Mouse (Mus musculus) kidney, embryonic 16.5 days (tissue): ENCODE data around the gene Ctnnd2. TPM values are rescaled to one million over a fixed set of nuclear protein-coding genes. Genes with fewer than 3 reads are reported as not detected.

ENCODE experiments used
- ATAC-seq: fragments of 200-750 bp; cut with Nextera tagmentation; 2 replicates; pipeline ENCODE4 v1.8.0; 2017; ENCODE audit warnings: moderate TSS enrichment; ENCODE audit not compliant: low FRiP score, low TSS enrichment
- H3K27ac ChIP-seq: fragments of 300-500 bp; sonication (generic); 2 replicates; pipeline ENCODE4 v1.5.1; 2014; ENCODE audit warnings: low read length
- H3K27me3 ChIP-seq: fragments of 300-500 bp; sonication (generic); 2 replicates; pipeline ENCODE4 v1.6.1; 2014; ENCODE audit warnings: low read length, control low read depth, mixed read lengths; ENCODE audit not compliant: insufficient read depth
- H3K36me3 ChIP-seq: fragments of 300-500 bp; sonication (generic); 2 replicates; pipeline ENCODE4 v1.6.1; 2014; ENCODE audit warnings: low read length, control low read depth, mixed read lengths; ENCODE audit not compliant: insufficient read depth
- H3K4me1 ChIP-seq: fragments of 300-500 bp; sonication (generic); 2 replicates; pipeline ENCODE4 v1.6.1; 2014; ENCODE audit warnings: low read length, control low read depth, mixed read lengths; ENCODE audit not compliant: insufficient read depth
- H3K4me2 ChIP-seq: fragments of 300-500 bp; sonication (generic); replicated peaks from 2 replicates; pipeline ENCODE4 v1.6.1; 2014; ENCODE audit warnings: low read depth, low read length
- H3K4me3 ChIP-seq: fragments of 300-500 bp; sonication (generic); 2 replicates; pipeline ENCODE4 v1.5.1; 2014; ENCODE audit warnings: mild to moderate bottlenecking, low read length
- H3K9ac ChIP-seq: fragments of 300-500 bp; sonication (generic); replicated peaks from 2 replicates; pipeline ENCODE4 v1.6.1; 2014; ENCODE audit warnings: low read length
- H3K9me3 ChIP-seq: fragments of 300-500 bp; sonication (generic); 2 replicates; pipeline ENCODE4 v1.6.1; 2016; ENCODE audit warnings: low read length, control low read depth
- WGBS: fragments of 180-500 bp; shearing (Covaris S2); extraction: QIAGEN DNeasy Blood & Tissue Kit; methylation state at CpG from one replicate; pipeline ENCODE4 v1.1.7; 2014; 5-methylcytosine and 5-hydroxymethylcytosine counted together
- polyA plus RNA-seq: library from polyadenylated mRNA; unstranded; fragments of >200 nt; fragmentation: Nextera tagmentation; extraction: Ambion mirVana; gene quantifications from 2 replicates; pipeline ENCODE4 v1.2.1, GENCODE M21; 2015

The Ctnnd2 gene
- polyA plus RNA-seq, 1 experiment from 2014 or later = 3.6 TPM

DNA sequence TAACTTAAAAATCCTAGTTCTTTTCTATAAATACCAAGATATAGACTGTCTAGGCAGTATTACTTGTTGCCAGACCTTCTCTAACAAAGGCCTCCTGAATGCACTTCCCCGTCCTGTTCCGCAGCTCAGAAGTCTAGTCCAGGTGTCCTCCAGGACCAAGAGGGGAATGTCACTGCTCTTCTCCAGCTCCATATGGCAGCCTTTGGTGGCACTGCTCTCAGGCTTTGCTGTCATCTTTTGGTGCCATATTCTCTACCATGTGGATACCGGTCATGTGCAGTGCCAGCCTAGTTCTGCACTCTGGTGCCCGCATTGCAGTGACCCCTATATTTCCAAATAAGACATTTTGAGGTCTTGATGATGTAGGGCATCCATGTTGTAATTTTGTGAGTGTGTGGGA lies 56.7 kb downstream of the Ctnnd2 start:
- no peaks in the 10 kb centered on the region for H3K27me3 ChIP-seq
- no peak overlapping the region for H3K4me3 ChIP-seq
- H3K9me3 ChIP-seq = no peaks in the 10 kb centered on the region
- H3K4me2 ChIP-seq = no peak overlapping the region
- no peak overlapping the region for H3K27ac ChIP-seq
- no peak overlapping the region for H3K9ac ChIP-seq
- 90% methylated on average over 4 of the region's 4 CpGs for WGBS
- no peak for ATAC-seq
- H3K36me3 ChIP-seq = no peaks in the 10 kb centered on the region
- H3K4me1 ChIP-seq = no peaks in the 10 kb centered on the region

DNA sequence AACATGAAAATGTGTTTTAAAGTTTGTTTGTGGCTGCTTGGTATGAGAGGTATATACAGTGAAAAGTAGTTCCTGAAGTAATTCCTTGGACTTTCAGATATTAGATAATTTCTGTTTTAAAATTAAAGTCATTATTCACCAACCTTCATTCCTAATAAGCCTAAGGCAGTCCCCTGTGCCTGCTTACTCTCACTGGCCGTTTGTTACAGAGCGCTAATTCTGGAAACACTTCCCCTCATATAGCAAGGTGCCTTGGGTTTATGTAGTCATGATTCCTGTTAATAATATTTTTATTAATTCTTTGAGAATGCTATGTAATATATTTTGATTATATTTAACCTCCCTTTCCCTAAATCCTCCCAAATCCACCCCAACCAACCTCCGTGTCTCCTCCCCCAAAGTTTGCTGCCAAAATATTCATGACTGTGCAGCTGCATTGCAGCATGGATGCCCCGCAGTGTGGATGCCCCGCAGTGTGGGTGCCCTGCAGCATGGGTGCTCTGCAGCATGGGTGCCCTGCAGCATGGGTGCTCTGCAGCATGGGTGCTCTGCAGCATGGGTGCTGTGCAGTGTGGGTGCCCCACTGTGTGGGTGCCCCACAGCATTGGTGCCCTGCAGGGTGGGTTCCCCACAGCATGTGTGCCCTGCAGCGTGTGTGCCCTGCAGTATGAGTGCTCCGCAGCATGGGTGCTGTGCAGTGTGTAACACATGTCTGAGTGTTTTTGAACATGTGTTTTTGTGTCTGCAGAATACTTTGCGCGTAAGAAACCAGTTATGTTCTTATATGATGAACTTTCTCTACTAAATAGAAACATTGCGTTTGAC lies 63.0 kb downstream of the Ctnnd2 start:
- WGBS = 85% methylated on average over 10 of the region's 10 CpGs
- ATAC-seq = no peak
- Histone ChIP-seq H3K4me1 (no peaks in the 10 kb centered on the region), H3K4me3 (no peak overlapping the region), H3K27me3 (no peaks in the 10 kb centered on the region), H3K9me3 (no peaks in the 10 kb centered on the region), H3K4me2 (no peak overlapping the region), H3K9ac (no peak overlapping the region), H3K36me3 (no peaks in the 10 kb centered on the region), H3K27ac (no peak overlapping the region)

- no peaks in the 10 kb centered on the region for H3K4me1 ChIP-seq
- ATAC-seq = no peak
- H3K27me3 ChIP-seq = no peaks in the 10 kb centered on the region
- no peak overlapping the region for H3K4me3 ChIP-seq
- whole genome bisulfite sequencing = 87% methylated on average over 2 of the region's 2 CpGs
- no peaks in the 10 kb centered on the region for H3K36me3 ChIP-seq
- no peaks in the 10 kb centered on the region for H3K9me3 ChIP-seq
- H3K9ac ChIP-seq = no peak overlapping the region
- no peak overlapping the region for H3K27ac ChIP-seq
- H3K4me2 ChIP-seq = no peak overlapping the region
Observed at GRCm38 (mm10) chr15:30240881-30241280, 68.5 kb downstream of the Ctnnd2 start.

- Histone ChIP-seq H3K36me3 (no peaks in the 10 kb centered on the region), H3K27me3 (no peaks in the 10 kb centered on the region), H3K27ac (no peak overlapping the region), H3K4me2 (no peak overlapping the region), H3K9ac (no peak overlapping the region), H3K9me3 (no peaks in the 10 kb centered on the region), H3K4me1 (no peaks in the 10 kb centered on the region), H3K4me3 (no peak overlapping the region)
- 86% methylated on average over 10 of the region's 10 CpGs for WGBS
- no peak for ATAC-seq
Observed at GRCm38 (mm10) chr15:30268822-30269221, 96.4 kb downstream of the Ctnnd2 start.

DNA sequence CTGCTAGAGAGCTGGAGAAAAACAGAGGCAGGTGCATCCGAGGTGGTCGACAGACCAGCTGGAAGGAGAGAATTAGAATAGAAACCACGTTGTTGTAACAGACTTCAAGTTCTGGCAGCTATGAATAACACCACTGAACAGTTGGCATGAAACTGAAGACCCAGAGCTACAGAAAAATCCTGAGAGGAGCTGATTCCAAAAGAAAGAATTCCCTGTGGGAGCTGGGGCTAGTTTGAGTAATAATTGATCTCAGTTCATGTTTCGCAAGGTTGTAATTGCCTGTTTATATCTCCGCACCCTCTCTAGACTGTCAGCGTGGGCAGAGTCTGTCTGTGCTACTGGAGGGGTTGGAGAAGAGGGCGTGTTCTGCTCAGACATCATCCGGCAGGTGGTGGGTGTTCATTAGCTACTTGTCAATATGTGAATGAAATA lies 98.8 kb downstream of the Ctnnd2 start:
- ATAC-seq = no peak
- Histone ChIP-seq H3K4me2 (no peak overlapping the region), H3K9me3 (no peaks in the 10 kb centered on the region), H3K27ac (no peak overlapping the region), H3K4me3 (no peak overlapping the region), H3K9ac (no peak overlapping the region), H3K27me3 (no peaks in the 10 kb centered on the region), H3K36me3 (no peaks in the 10 kb centered on the region), H3K4me1 (no peaks in the 10 kb centered on the region)
- WGBS = 73% methylated on average over 8 of the region's 8 CpGs

DNA sequence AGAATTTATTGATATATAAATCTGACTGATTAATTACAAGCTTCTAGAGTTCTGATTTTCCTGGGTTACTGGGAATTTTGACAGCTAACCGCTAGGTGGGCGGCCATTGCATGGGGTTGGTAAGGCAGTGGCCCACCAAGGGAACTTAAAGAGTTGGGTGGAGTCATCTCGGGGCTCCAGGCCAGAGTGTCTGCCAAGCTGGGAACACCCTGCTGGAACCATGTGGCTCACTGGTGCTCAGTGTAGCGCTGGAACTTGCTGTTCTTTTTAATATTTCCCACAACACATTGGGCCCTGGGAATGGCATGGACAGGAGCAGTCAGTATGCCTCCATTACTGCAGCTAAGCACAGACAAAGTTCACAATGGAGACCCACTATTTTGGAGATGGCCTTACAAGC lies 99.9 kb downstream of the Ctnnd2 start:
- Histone ChIP-seq H3K4me3 (no peak overlapping the region), H3K9ac (no peak overlapping the region), H3K4me1 (no peaks in the 10 kb centered on the region), H3K9me3 (no peaks in the 10 kb centered on the region), H3K36me3 (no peaks in the 10 kb centered on the region), H3K27ac (no peak overlapping the region), H3K4me2 (no peak overlapping the region), H3K27me3 (no peaks in the 10 kb centered on the region)
- no peak for ATAC-seq
- WGBS = 81% methylated on average over 4 of the region's 4 CpGs

GRCm38 (mm10) chr15:30275721-30276120 lies 103.3 kb downstream of the Ctnnd2 start:
- 92% methylated on average over 5 of the region's 5 CpGs for WGBS

DNA sequence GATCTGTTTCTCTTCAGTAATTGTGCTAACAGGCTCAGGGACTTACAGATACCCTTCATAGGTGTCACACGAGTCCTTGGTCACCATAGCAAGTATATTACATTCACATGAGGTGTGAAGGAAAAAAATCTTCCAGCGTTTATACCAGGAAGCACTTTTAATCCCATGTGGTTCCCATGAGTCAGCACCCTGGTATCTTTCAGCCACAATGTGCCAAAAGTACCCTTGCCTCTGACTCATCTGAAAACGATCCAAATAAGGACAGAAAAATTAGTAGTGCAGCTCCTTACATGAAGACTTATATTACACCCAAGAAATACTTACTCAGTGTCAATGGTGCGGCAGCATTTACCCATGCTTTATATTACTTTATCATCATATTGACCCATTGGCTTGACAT lies 104.3 kb downstream of the Ctnnd2 start:
- H3K4me3 ChIP-seq = no peak overlapping the region
- H3K4me1 ChIP-seq = no peaks in the 10 kb centered on the region
- no peak for ATAC-seq
- no peak overlapping the region for H3K4me2 ChIP-seq
- H3K36me3 ChIP-seq = no peaks in the 10 kb centered on the region
- H3K27me3 ChIP-seq = no peaks in the 10 kb centered on the region
- H3K27ac ChIP-seq = no peak overlapping the region
- H3K9me3 ChIP-seq = no peaks in the 10 kb centered on the region
- whole genome bisulfite sequencing = 85% methylated on average over 4 of the region's 4 CpGs
- no peak overlapping the region for H3K9ac ChIP-seq

More at GRCm38 (mm10) chr15:30275721-30276120, 103.3 kb downstream of the Ctnnd2 start:
- Histone ChIP-seq H3K9ac (no peak overlapping the region), H3K4me2 (no peak overlapping the region), H3K27ac (no peak overlapping the region), H3K36me3 (no peaks in the 10 kb centered on the region), H3K4me3 (no peak overlapping the region), H3K9me3 (no peaks in the 10 kb centered on the region), H3K4me1 (no peaks in the 10 kb centered on the region), H3K27me3 (no peaks in the 10 kb centered on the region)
- ATAC-seq = no peak

- Histone ChIP-seq H3K27me3 (no peaks in the 10 kb centered on the region), H3K9ac (no peak overlapping the region), H3K36me3 (no peaks in the 10 kb centered on the region), H3K4me2 (no peak overlapping the region), H3K27ac (no peak overlapping the region), H3K4me1 (no peaks in the 10 kb centered on the region), H3K4me3 (no peak overlapping the region), H3K9me3 (no peaks in the 10 kb centered on the region)
- WGBS = 89% methylated on average over 4 of the region's 4 CpGs
- ATAC-seq = no peak
Observed at GRCm38 (mm10) chr15:30278610-30279009, 106.2 kb downstream of the Ctnnd2 start.

GRCm38 (mm10) chr15:30285572-30286244 lies 113.3 kb downstream of the Ctnnd2 start:
- no peak overlapping the region for H3K4me3 ChIP-seq
- WGBS = 70% methylated on average over 15 of the region's 15 CpGs
- no peak overlapping the region for H3K9ac ChIP-seq
- no peaks in the 10 kb centered on the region for H3K9me3 ChIP-seq
- no peak; the same call in 1 of the 2 replicates for ATAC-seq
- no peak overlapping the region for H3K27ac ChIP-seq
- no peaks in the 10 kb centered on the region for H3K36me3 ChIP-seq
- H3K4me1 ChIP-seq = no peaks in the 10 kb centered on the region
- no peak overlapping the region for H3K4me2 ChIP-seq
- H3K27me3 ChIP-seq = no peaks in the 10 kb centered on the region
